Mouse (Mus musculus) right cerebral cortex, adult 2 months (tissue): ENCODE data around the gene Ubqln4.
"Not testable (repeated sequence)": the region's sequence is repeated elsewhere in the genome, so short reads cannot be mapped to it uniquely, and the experiment has no call there.

ENCODE experiments used
- DNase-seq, 2 experiments: peaks; one replicate each; pipeline ENCODE4 v3.0.0; 2021 to 2022; ENCODE audit warnings: low spot score in 2 of 2

The Ubqln4 gene

DNA sequence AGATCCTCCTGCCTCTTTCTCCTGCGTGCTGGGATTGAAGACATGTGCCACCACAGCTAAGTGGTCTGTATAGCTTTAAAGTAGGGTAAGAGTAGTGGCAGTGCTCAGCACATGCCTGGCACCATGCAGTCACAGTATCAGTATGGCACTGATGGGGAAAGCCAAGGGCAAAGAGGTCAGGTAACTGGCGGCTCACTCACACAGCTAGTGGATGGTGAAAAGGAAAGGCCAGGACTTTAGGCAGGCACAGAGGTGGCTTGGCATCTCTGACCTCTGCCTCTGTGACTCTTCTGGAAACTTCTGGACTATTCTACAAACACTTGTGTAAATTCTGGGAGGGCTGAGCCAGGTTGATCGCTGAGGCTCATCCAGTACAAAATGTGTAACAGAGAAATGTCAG is 12.6 kb downstream of the Ubqln4 start:
- no peak for DNase-seq

GRCm38 (mm10) chr3:88566536-88567061 is 13.0 kb downstream of the Ubqln4 start:
- DNase-seq: no peak

DNA sequence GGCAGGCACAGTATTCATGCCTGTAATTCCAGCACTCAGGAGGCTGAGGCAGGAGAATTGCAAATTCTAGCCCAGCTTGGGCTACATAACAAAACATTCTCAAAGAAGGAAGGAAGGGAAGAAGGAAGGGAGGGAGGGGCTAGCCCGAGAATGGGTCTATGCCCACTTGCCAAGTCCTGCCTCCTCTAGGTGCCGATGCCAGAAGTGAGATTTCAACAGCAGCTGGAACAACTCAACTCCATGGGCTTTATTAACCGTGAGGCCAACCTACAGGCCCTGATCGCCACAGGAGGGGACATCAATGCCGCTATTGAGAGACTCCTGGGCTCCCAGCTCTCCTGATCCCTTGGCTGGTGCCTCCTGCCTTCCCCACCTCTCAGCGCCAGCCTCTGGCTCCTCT is 14.3 kb downstream of the Ubqln4 start:
- DNase-seq: no peak

GRCm38 (mm10) chr3:88568615-88569014 is 15.1 kb downstream of the Ubqln4 start:
- DNase-seq: no peak

- DNase-seq: no peak
Measured at GRCm38 (mm10) chr3:88569093-88569492, 15.5 kb downstream of the Ubqln4 start.

- DNase-seq: no peak
Measured at GRCm38 (mm10) chr3:88569694-88570093, 16.1 kb downstream of the Ubqln4 start.

- no peak for DNase-seq
Measured at GRCm38 (mm10) chr3:88570341-88570740, 16.8 kb downstream of the Ubqln4 start.

DNA sequence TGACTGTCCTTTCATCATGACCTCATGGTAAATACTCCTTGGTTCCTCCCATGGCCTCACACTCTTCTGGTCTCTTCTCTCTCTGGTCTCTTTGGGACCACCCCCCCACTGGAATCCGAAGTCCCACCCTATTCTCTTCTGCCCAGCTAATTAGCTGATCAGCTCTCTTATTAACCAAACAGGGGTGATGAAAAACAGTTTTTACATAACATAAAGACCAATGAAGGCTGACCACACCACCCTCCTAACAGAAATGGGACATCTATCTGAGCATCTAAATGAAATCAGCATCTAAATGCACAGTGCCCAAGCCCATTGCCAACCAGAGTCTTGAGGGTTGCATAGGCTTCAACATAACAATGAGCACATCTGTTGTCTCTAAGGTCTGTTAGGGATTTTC is 18.3 kb downstream of the Ubqln4 start:
- DNase-seq: no peak

- no peak for DNase-seq
Measured at GRCm38 (mm10) chr3:88572835-88573234, 19.3 kb downstream of the Ubqln4 start.

DNA sequence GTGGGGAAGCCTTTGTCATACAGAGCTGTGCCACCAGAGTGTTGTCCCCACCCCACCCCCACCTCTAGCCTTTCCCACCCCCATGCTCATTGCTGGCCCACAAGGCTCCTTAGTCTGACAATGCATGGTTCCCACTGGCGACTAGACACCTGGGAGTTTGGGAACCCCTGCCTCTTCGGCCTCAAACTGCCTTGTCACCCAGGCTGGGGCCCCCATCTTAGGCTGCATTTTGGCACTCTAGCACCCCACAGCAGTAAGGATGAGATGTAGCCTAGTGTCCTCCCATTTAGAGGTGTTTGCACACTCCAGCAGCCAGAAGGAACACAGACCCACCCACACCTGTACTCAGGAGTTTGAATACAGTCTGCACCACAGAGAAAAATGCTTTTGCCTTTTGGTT is 20.3 kb downstream of the Ubqln4 start:
- no peak for DNase-seq

DNA sequence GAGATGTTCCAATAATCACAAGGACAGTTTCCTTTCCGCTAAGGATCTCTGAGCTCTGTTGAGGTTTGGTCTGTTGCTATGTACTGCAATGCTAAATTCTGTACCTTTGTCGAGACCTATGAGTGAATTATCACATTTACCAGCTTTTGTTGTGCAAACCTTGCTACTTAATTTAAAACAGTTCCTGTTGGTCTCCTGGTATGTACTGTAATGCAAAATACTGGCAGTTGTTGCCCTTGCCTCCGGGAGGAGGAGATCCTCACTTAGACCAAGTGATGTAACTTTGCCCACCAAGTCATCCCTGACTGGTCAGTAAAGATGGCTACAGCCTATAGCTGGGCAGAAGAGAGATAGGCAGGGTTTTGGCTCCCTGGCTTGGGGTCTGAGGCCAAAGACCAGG is 22.0 kb downstream of the Ubqln4 start, which contains the start of gene Ssr2:
Gene Ssr2, plus strand, starts transcription at position 337 of the 400 bp plus-strand sequence.
- DNase-seq: no peak

DNA sequence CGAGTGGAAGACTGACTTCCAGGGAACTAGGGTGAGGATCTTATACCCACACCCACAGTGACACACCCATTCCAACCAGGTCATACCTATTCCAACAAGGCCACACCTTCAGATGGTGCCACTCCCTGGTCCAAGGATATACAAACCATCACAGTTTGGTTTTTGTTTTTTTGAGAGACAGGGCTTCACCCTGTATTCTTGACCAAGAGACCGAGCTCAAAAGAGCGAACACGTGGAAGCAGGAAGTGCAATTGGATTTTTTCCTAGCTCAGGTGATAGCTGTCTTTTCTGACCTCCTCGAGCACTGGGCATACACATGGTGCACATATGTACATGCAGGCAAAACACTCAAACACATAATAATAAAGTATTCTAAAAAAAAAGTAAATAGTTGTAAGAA is 24.3 kb downstream of the Ubqln4 start:
- not testable (repeated sequence) for DNase-seq

DNA sequence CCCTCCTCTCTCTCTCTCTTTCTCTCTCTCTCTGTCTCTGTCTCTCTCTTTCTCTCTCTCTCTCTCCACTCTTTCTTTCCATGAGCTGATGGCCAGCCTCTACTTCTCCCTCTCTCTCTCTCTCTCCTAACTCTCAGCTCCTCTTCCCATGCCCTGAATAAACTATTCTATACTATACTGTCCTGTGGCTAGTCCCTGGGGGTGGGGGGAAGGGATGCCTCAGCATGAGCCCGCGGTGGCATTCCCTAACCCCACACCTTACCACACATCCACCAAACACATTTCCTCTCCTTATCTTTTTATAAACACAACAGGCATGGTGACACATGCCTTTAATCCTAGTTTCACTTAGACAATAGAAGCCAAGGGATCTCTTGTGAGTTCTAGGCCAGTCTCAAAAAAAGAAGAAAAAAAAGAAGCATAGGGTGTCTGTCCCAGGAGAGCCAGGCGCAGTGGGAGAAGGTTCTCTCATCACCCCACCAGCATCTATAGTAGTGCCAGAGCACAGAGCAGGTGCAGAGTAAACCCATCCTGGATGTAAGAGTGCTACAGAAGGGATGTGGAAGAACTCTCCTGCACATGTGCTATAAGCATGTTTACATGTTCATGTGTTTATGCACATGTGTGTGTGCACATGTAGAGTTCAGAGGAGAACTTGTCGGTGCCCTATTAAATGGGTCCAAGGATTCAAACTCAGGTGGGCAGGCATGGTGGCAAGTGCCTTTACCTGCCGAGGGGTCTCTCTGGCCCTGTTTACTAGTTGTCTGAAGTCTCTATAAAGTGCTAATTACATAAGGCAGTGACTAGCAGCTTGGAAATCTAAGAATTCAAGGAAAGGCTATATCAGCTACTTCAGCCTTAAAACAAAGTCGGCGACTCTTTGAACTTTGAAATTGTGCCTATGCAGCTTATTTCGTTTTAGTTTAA is 25.2 kb downstream of the Ubqln4 start:
- DNase-seq: no peak

GRCm38 (mm10) chr3:88579454-88580117 is 26.0 kb downstream of the Ubqln4 start:
- DNase-seq: peak; percentile 84 to 85

DNA sequence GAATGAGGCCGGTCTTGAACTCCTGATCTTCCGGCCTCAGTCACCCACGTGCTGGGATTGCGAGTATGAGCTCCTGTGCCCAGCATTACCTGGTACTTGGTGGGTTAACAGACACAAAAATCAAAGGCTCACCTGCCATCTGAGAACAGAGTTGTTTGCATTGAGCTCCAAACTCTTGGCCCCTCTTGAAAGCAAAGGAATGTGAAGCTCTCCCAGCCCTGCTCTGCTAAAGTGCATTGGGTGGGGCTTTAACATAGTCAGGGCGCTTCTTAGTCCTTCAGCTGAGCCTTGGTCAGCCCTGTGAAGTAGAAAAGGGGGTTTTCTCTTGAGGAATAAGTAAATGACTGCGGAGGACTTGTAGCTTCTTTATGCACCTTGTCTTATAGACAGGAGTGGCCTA is 32.2 kb downstream of the Ubqln4 start:
- no peak for DNase-seq

DNA sequence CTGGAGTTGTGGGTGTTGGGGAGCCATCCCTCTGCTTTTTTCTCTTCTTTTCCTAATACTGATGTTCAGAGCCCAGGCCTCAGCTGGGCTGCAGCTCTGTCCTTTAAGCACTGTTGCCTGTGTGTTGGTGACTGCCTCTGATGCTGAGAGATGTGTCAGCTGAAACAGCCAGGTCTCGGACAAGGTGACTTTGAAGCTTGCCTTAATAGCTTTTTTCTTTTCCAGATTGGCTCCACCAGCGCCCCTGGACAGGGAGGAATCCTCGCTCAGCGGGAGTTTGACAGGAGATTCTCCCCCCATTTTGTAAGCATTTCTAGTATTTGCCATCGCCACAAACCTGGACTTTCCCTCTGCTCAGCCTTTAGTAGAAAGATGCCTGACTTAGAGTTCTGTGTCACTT is 33.1 kb downstream of the Ubqln4 start:
- DNase-seq: no peak

DNA sequence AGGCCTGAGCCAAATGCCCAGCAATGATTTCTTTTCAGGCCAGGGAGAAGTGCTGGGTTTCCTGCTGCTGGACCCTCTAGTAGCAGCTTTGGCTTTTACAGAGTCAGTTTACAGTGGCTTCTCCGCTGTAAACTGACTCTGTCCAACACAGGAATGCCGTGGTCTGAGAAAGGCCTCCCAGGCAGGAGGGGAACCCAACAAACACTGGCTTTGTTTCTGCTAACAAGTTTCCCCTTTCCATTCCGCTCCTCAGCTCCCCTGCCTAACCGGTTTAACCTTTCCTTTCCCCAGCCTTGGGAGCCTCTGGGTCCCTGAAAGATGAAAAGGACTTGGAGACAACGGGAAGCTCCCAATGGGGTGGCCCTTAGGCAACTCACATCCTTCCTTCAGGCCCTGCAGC is 36.7 kb downstream of the Ubqln4 start:
- no peak for DNase-seq

GRCm38 (mm10) chr3:88591044-88591443 is 37.5 kb downstream of the Ubqln4 start:
- no peak for DNase-seq

GRCm38 (mm10) chr3:88591950-88592731 is 38.6 kb downstream of the Ubqln4 start:
- DNase-seq: peak; percentile 37 to 44

DNA sequence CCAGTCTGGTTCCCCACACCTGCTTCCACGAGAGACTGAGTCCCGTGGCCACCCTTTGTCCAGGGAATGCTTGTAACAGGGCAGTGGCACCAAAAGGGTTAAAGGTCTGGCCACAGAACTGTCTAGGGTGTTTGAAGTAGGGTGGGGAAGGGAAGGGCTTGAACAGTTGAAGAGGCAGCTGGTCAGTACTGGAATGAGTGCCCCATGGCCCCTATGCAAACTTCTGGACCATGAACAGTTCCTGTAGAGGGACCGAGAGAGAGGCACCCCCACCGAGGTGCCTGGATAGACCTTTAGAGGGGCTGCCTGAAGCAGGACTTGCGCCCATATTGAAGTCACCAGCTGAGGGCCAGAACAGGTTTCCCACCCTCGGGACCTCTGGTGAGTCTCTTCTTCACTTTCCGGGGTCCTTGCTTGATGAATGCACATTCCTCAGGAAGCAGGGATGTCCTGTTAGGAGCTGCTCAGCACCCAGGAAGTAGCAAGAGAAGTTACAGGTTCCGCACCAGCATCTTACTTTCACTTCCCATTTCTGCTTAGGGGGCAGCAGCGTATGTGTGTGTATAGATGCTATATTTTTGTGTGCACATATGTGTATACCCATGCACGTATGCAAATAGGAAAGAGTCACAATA is 39.5 kb downstream of the Ubqln4 start:
- DNase-seq: no peak

GRCm38 (mm10) chr3:88593893-88594580 is 40.5 kb downstream of the Ubqln4 start:
- no peak for DNase-seq
